Mouse (Mus musculus): Measurements from ENCODE around the gene Eml6. TPM values are rescaled to one million over a fixed set of nuclear protein-coding genes. Genes with fewer than 3 reads are reported as not detected.
A peak's percentile ranks its signal among the peaks of the same experiment; 100 is the strongest.

Gene Eml6
- total RNA-seq, 2 experiments from 2014 or later, result 0.17 to 0.19 TPM

DNA sequence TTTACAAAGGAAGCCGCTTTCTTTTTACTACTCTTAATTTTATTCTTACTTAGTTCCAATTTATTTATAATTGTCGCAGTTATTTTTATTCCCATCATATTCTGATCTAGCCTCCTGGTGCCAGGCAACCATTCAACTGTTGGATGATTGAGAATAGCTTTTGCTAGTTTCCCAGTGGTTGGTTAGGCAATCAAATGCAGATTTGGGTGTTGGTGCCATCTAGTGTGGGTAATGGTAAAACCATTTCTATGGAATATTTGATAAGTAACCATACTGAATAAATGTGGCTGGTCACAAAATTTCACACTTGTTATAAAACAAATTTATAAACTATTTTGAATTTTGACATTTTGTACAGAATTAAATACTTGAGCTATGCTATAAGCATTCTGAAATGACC is 311.0 kb downstream of the Eml6 start:
- ATAC-seq (replicated peaks; ENCODE audit: low FRiP score, poor library complexity, severe bottlenecking), result no peak

DNA sequence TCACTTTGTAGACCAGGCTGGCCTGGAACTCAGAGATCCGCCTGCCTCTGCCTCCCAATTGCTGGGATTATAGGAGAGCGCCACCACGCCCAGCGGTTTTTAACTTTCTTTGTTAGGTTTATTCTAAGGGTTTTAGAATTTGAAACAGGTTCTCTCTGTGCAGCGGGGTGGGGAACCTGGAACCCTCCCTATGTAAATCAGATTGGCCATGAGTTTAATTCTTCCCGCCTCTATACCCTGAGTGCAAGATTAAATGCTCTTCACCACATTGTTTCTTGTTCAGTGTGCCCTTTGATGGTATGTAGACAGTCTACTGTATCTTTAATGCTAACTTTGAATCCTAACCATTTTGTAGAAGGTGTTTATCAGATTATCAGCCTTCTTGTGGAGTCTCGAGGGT is 311.7 kb downstream of the Eml6 start:
- ATAC-seq (replicated peaks; ENCODE audit: low FRiP score, poor library complexity, severe bottlenecking), result no peak

DNA sequence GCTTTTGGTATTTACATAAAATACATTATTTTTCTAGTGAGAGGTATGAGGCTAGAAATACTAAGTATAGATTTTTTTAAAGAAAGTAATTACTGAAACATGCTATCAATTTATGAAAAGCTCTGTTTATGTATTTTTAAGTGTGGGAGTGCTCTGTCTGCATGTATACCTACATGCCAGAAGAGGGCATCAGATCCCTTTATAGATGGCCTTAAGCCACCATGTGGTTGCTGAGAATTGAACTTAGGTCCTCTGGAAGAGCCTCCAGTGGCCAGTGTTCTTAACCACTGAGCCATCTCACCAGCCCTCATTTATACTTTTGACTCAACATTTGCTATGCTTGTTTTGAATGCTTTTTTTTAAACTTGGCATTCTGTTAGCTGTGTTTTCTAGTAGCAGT is 316.3 kb downstream of the Eml6 start:
- no peak for ATAC-seq (replicated peaks; ENCODE audit: low FRiP score, poor library complexity, severe bottlenecking)

DNA sequence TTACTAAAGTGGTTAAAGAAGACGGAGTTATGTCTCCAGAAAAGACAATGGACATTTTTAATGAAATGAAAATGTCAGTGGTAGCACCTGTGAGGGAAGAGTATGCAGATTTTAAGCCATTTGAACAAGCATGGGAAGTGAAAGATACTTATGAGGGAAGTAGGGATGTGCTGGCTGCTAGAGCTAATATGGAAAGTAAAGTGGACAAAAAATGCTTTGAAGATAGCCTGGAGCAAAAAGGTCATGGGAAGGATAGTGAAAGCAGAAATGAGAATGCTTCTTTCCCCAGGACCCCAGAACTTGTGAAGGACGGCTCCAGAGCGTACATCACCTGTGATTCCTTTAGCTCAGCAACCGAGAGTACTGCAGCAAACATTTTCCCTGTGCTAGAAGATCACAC is 319.0 kb downstream of the Eml6 start:
- ATAC-seq (replicated peaks; ENCODE audit: low FRiP score, poor library complexity, severe bottlenecking), result no peak

DNA sequence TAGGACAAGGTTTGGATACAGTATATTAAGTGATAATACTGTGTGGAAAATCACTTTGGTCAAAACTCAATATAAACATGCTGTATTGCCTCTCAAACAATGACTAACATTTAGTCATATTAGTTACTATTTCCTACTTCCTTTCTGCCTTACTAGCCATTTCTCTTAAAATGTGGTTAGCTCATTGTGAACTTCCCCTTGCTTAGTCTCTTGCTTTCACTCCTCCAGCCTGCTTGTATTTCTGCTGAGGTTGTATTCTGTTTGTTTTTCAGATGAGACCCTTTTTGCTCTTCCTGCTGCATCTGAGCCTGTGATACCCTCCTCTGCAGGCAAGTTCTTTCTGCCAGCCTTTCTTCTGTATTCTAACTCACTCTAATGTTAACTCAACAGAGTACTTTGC is 320.6 kb downstream of the Eml6 start:
- no peak for ATAC-seq (replicated peaks; ENCODE audit: low FRiP score, poor library complexity, severe bottlenecking)

DNA sequence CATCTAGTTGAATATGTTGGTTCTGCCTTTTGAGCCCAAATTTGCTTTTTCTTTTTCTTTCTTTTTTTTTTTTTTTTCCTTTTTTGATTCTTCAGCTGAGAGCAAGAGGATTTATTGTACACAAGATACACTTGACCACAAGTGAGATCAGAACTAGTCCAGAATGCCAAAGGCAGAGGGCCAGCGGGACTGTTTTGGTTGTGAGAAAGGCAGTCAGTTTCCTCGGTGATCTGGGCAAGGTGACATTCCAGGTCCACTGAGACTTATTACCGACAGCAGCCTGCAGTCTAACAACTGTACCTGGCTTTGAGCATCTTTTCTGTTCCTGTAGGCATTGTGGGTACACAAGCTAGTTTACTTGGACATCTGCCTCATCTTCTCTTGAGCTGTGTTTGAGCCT is 323.1 kb downstream of the Eml6 start:
- ATAC-seq (replicated peaks; ENCODE audit: low FRiP score, poor library complexity, severe bottlenecking), result no peak

DNA sequence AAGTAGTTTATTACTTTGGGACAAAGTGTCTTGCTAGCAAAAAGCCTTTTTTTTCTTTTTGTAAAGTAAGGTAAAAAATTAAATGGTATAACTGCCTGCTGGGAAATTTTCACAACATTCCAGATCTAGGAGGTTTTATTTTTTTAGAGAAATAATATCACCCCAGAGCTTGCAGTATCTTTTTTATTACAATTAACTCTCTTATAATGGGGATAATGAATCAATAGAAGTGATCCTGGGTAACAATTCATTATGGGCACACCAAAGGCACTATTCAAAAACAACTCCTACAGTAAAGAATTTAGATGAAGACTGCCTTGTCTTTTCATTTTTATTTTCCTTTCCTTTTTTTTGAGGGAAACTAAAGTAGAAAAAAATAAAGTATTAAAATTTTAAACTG is 331.1 kb downstream of the Eml6 start:
- no peak for ATAC-seq (replicated peaks; ENCODE audit: low FRiP score, poor library complexity, severe bottlenecking)

DNA sequence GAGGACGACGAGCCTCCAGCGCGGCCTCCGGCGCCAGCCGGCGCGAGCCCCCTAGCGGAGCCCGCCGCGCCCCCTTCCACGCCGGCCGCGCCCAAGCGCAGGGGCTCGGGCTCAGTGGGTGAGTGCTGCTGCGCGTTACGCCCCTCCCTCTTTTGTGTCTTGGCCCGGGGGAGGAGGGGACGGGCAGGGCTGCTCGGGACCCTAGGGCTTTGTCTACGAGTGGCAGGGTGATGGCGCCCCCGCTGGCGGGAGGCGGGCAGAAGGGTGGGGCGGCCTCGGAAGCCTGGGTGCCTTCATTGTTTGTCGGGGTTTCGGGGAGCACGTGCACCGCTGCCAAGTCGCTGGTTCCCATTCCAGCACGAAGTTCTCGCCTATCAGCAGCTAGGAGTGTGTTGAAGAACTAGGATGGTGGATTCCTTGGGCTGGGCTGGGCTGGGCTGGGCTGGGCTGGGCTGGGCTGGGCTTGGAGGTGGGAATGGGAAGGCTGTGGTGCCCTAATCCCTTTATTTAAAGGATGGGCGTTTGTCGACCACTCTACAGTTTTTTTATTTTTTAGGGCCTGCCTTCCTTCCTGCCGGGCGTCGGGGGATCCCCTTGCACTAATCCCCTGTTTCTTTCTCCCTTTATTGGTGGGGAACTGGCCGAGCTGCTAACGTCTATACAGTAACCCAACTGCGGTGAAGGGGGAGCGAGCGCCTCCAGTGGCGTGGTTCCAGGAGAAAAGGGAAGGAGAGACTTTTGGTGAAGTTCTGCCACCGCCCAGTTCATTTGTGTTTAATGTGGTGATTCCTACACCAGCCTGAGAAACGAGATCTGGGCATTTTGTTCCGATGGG is 332.0 kb downstream of the Eml6 start:
- ATAC-seq (replicated peaks; ENCODE audit: low FRiP score, poor library complexity, severe bottlenecking), result peak; percentile 74

Other genes starting within 250 kb of the Eml6 start
- gene 4931440F15Rik, start 200.4 kb downstream of the Eml6 start, total RNA-seq (2015; ENCODE audit: low replicate concordance), result not detected in 2 replicates
- not detected in 2 replicates for gene 4931440F15Rik, start 200.4 kb downstream of the Eml6 start, total RNA-seq (2017; ENCODE audit: low replicate concordance)
- 21.9 and 28.4 TPM in 2 replicates for gene Sptbn1, start 242.1 kb upstream of the Eml6 start, total RNA-seq (2015; ENCODE audit: low replicate concordance)
- 22.6 and 27.8 TPM in 2 replicates for gene Sptbn1, start 242.1 kb upstream of the Eml6 start, total RNA-seq (2017; ENCODE audit: low replicate concordance)